Mouse (Mus musculus): ENCODE measurements around the gene Adgrl3. TPM values are rescaled to one million over a fixed set of nuclear protein-coding genes. Genes with fewer than 3 reads are reported as not detected.

The Adgrl3 gene
- polyA plus RNA-seq, 1 experiment from 2014 or later, result 64.6 TPM

Small RNA genes within 50 kb of the gene (microRNA-seq; reads per million reads assigned to microRNA genes)
- gene Gm22048, result not detected
